Mouse (Mus musculus): Measurements from ENCODE around the gene Iscu.
"Not testable (repeated sequence)": the region's sequence is repeated elsewhere in the genome, so short reads cannot be mapped to it uniquely, and the experiment has no call there.

The Iscu gene

GRCm38 (mm10) chr5:113782624-113783023 is 10.1 kb downstream of the Iscu start:
- in situ Hi-C loops (cut with MboI, MseI): no loop called here

GRCm38 (mm10) chr5:113783581-113784001 is 11.0 kb downstream of the Iscu start:
- in situ Hi-C loops (cut with MboI, MseI): no loop called here

- in situ Hi-C loops (cut with MboI, MseI): not testable (repeated sequence)
Observed at GRCm38 (mm10) chr5:113784104-113784503, 11.6 kb downstream of the Iscu start.

GRCm38 (mm10) chr5:113786985-113787384 is 14.4 kb downstream of the Iscu start:
- in situ Hi-C loops (cut with MboI, MseI): no loop called here

GRCm38 (mm10) chr5:113788645-113789044 is 16.1 kb downstream of the Iscu start:
- in situ Hi-C loops (cut with MboI, MseI): no loop called here

GRCm38 (mm10) chr5:113789075-113789788 is 16.7 kb downstream of the Iscu start:
- in situ Hi-C loops (cut with MboI, MseI): no loop called here

GRCm38 (mm10) chr5:113790453-113791196 is 18.1 kb downstream of the Iscu start:
- in situ Hi-C loops (cut with MboI, MseI): no loop called here

GRCm38 (mm10) chr5:113791197-113792095 is 18.9 kb downstream of the Iscu start:
- in situ Hi-C loops (cut with MboI, MseI): no loop called here

GRCm38 (mm10) chr5:113796401-113797148 is 24.0 kb downstream of the Iscu start:
- in situ Hi-C loops (cut with MboI, MseI): no loop called here

GRCm38 (mm10) chr5:113797149-113797882 is 24.8 kb downstream of the Iscu start:
- in situ Hi-C loops (cut with MboI, MseI): no loop called here

- in situ Hi-C loops (cut with MboI, MseI): no loop called here
Observed at GRCm38 (mm10) chr5:113798525-113798924, 26.0 kb downstream of the Iscu start.

- in situ Hi-C loops (cut with MboI, MseI): no loop called here
Observed at GRCm38 (mm10) chr5:113799691-113800090, 27.1 kb downstream of the Iscu start.

GRCm38 (mm10) chr5:113800280-113800679 is 27.7 kb downstream of the Iscu start, which contains the start of gene Tmem119:
Gene Tmem119 (minus strand): TSS chr5:113800516.
- in situ Hi-C loops (cut with MboI, MseI): no loop called here

- in situ Hi-C loops (cut with MboI, MseI): no loop called here
Observed at GRCm38 (mm10) chr5:113804395-113804966, 31.9 kb downstream of the Iscu start.

GRCm38 (mm10) chr5:113805301-113805700 is 32.8 kb downstream of the Iscu start:
- in situ Hi-C loops (cut with MboI, MseI): no loop called here

- in situ Hi-C loops (cut with MboI, MseI): no loop called here
Observed at GRCm38 (mm10) chr5:113806414-113806813, 33.9 kb downstream of the Iscu start.

- in situ Hi-C loops (cut with MboI, MseI): no loop called here
Observed at GRCm38 (mm10) chr5:113807712-113808111, 35.2 kb downstream of the Iscu start.

- in situ Hi-C loops (cut with MboI, MseI): no loop called here
Observed at GRCm38 (mm10) chr5:113808177-113808576, 35.6 kb downstream of the Iscu start.

- in situ Hi-C loops (cut with MboI, MseI): loop anchor here (10.0 kb wide), 2 partner anchors 75 to 1675 kb away; partner anchors contain the start of genes Ficd and Sirt4
Observed at GRCm38 (mm10) chr5:113810111-113810510, 37.6 kb downstream of the Iscu start.
